Mouse (Mus musculus) hindbrain, embryonic 14.5 days (tissue): ENCODE data around the gene Wwp2. TPM values are rescaled to one million over a fixed set of nuclear protein-coding genes. Genes with fewer than 3 reads are reported as not detected.

Experiments
- ATAC-seq: fragments of 200-750 bp; cut with Nextera tagmentation; 2 replicates; pipeline ENCODE4 v1.8.0; 2017; ENCODE audit warnings: moderate number of reproducible peaks, mild to moderate bottlenecking, moderate TSS enrichment, moderate library complexity; ENCODE audit not compliant: low FRiP score
- DNase-seq: peaks from one replicate; pipeline ENCODE4 v3.0.0-alpha.2; 2015; ENCODE audit warnings: low spot score
- H3K27ac ChIP-seq: fragments of 300-500 bp; sonication (generic); 2 replicates; pipeline ENCODE4 v1.5.1; 2014; ENCODE audit warnings: mild to moderate bottlenecking, moderate library complexity
- H3K27me3 ChIP-seq: fragments of 300-500 bp; sonication (generic); 2 replicates; pipeline ENCODE4 v1.6.1; 2014; ENCODE audit warnings: mild to moderate bottlenecking, low read length, mixed read lengths; ENCODE audit not compliant: control insufficient read depth, insufficient read depth
- H3K36me3 ChIP-seq: fragments of 300-500 bp; sonication (generic); replicated peaks from 2 replicates; pipeline ENCODE4 v1.6.1; 2014; ENCODE audit not compliant: control insufficient read depth, insufficient read depth
- H3K4me1 ChIP-seq: fragments of 300-500 bp; sonication (generic); replicated peaks from 2 replicates; pipeline ENCODE4 v1.6.1; 2014; ENCODE audit warnings: antibody characterized with exemption, low read length, mixed read lengths; ENCODE audit not compliant: control insufficient read depth, insufficient read depth
- H3K4me2 ChIP-seq: fragments of 300-500 bp; sonication (generic); replicated peaks from 2 replicates; pipeline ENCODE4 v1.6.1; 2014; ENCODE audit warnings: mild to moderate bottlenecking, moderate library complexity
- H3K4me3 ChIP-seq: fragments of 300-500 bp; sonication (generic); replicated peaks from 2 replicates; pipeline ENCODE4 v1.5.1; 2014; ENCODE audit warnings: mild to moderate bottlenecking, low read length
- H3K9ac ChIP-seq: fragments of 300-500 bp; sonication (generic); 2 replicates; pipeline ENCODE4 v1.6.1; 2014
- H3K9me3 ChIP-seq: fragments of 300-500 bp; sonication (generic); 2 replicates; pipeline ENCODE4 v1.6.1; 2016; ENCODE audit warnings: low read length; ENCODE audit not compliant: control insufficient read depth
- WGBS: fragments of 180-500 bp; shearing (Covaris S2); extraction: QIAGEN DNeasy Blood & Tissue Kit; methylation state at CpG from one replicate; pipeline ENCODE4 v1.1.7; 2014; 5-methylcytosine and 5-hydroxymethylcytosine counted together
- polyA plus RNA-seq: library from polyadenylated mRNA; unstranded; fragments of >200 nt; fragmentation: Nextera tagmentation; extraction: Ambion mirVana; gene quantifications from 2 replicates; pipeline ENCODE4 v1.2.1, GENCODE M21; 2014

The Wwp2 gene
- polyA plus RNA-seq, 1 experiment from 2014 or later, result 37.5 TPM

- WGBS, result 89% methylated on average over 7 of the region's 7 CpGs
- no peak for DNase-seq
- Histone ChIP-seq H3K27ac (no peak overlapping the region), H3K36me3 (no peaks in the 10 kb centered on the region), H3K4me1 (no peaks in the 10 kb centered on the region), H3K9me3 (no peaks in the 10 kb centered on the region), H3K4me3 (no peak overlapping the region), H3K4me2 (no peak overlapping the region), H3K27me3 (no peaks in the 10 kb centered on the region), H3K9ac (no peak overlapping the region)
- no peak for ATAC-seq
Observed at GRCm38 (mm10) chr8:107571486-107572135, 135.4 kb downstream of the Wwp2 start.

- Histone ChIP-seq H3K9me3 (no peaks in the 10 kb centered on the region), H3K36me3 (no peaks in the 10 kb centered on the region), H3K27ac (no peak overlapping the region), H3K27me3 (no peaks in the 10 kb centered on the region), H3K4me2 (no peak overlapping the region), H3K4me3 (no peak overlapping the region), H3K4me1 (no peaks in the 10 kb centered on the region), H3K9ac (no peak overlapping the region)
- ATAC-seq (0 out of 2 replicates have a peak, but pooled peaks have one; percentile 57), DNase-seq (peak; percentile 39)
- 62% methylated on average over 4 of the region's 4 CpGs for WGBS
Observed at GRCm38 (mm10) chr8:107572497-107572896, 136.3 kb downstream of the Wwp2 start.

GRCm38 (mm10) chr8:107574771-107575170 lies 138.6 kb downstream of the Wwp2 start:
- H3K27ac ChIP-seq, result no peak overlapping the region
- H3K9ac ChIP-seq, result no peak overlapping the region
- no peak overlapping the region for H3K4me2 ChIP-seq
- no peak for ATAC-seq
- peaks cover 19% of the 10 kb centered on the region for H3K36me3 ChIP-seq
- H3K4me3 ChIP-seq, result no peak overlapping the region
- H3K4me1 ChIP-seq, result no peaks in the 10 kb centered on the region
- H3K9me3 ChIP-seq, result no peaks in the 10 kb centered on the region
- no peaks in the 10 kb centered on the region for H3K27me3 ChIP-seq
- DNase-seq, result no peak
- WGBS, result 91% methylated on average over 3 of the region's 3 CpGs

- Histone ChIP-seq H3K9ac (peak overlapping the region; percentile 37; the same call in 1 of the 2 replicates), H3K36me3 (peaks cover 39% of the 10 kb centered on the region), H3K4me1 (no peaks in the 10 kb centered on the region), H3K4me2 (peak overlapping the region; percentile 28), H3K9me3 (no peaks in the 10 kb centered on the region), H3K4me3 (0 out of 2 replicates have a peak overlapping the region, but pooled peaks have one; percentile 0), H3K27ac (peak overlapping the region; percentile 16; the same call in 1 of the 2 replicates), H3K27me3 (no peaks in the 10 kb centered on the region)
- ATAC-seq (peak; percentile 79), DNase-seq (peak; percentile 94)
- WGBS, result 7% methylated on average over 10 of the region's 10 CpGs
Observed at GRCm38 (mm10) chr8:107576702-107577101, 140.5 kb downstream of the Wwp2 start.

- DNase-seq (no peak), ATAC-seq (no peak)
- 89% methylated on average over 4 of the region's 4 CpGs for WGBS
- Histone ChIP-seq H3K36me3 (peaks cover 48% of the 10 kb centered on the region), H3K27ac (no peak overlapping the region), H3K4me2 (no peak overlapping the region), H3K9me3 (no peaks in the 10 kb centered on the region), H3K9ac (no peak overlapping the region), H3K4me3 (no peak overlapping the region), H3K4me1 (no peaks in the 10 kb centered on the region), H3K27me3 (no peaks in the 10 kb centered on the region)
Observed at GRCm38 (mm10) chr8:107577640-107578039, 141.5 kb downstream of the Wwp2 start.

- Histone ChIP-seq H3K36me3 (peaks cover 53% of the 10 kb centered on the region), H3K27ac (no peak overlapping the region), H3K4me3 (no peak overlapping the region), H3K9me3 (no peaks in the 10 kb centered on the region), H3K4me2 (no peak overlapping the region), H3K4me1 (no peaks in the 10 kb centered on the region), H3K27me3 (no peaks in the 10 kb centered on the region), H3K9ac (no peak overlapping the region)
- WGBS, result 90% methylated on average over 8 of the region's 8 CpGs
- ATAC-seq (no peak), DNase-seq (no peak)
Observed at GRCm38 (mm10) chr8:107578132-107578531, 142.0 kb downstream of the Wwp2 start.

GRCm38 (mm10) chr8:107578541-107578940 lies 142.4 kb downstream of the Wwp2 start:
- Histone ChIP-seq H3K36me3 (peaks cover 57% of the 10 kb centered on the region), H3K4me3 (no peak overlapping the region), H3K27me3 (no peaks in the 10 kb centered on the region), H3K9me3 (no peaks in the 10 kb centered on the region), H3K9ac (no peak overlapping the region), H3K27ac (no peak overlapping the region), H3K4me2 (no peak overlapping the region), H3K4me1 (no peaks in the 10 kb centered on the region)
- WGBS, result 85% methylated on average over 8 of the region's 8 CpGs
- no peak for ATAC-seq
- DNase-seq, result no peak

GRCm38 (mm10) chr8:107580879-107581278 lies 144.7 kb downstream of the Wwp2 start:
- Histone ChIP-seq H3K4me3 (no peak overlapping the region), H3K9ac (no peak overlapping the region), H3K27me3 (no peaks in the 10 kb centered on the region), H3K27ac (no peak overlapping the region), H3K36me3 (peaks cover 81% of the 10 kb centered on the region), H3K4me1 (no peaks in the 10 kb centered on the region), H3K9me3 (no peaks in the 10 kb centered on the region), H3K4me2 (no peak overlapping the region)
- no peak for ATAC-seq
- 96% methylated on average over 13 of the region's 13 CpGs for WGBS
- no peak for DNase-seq

GRCm38 (mm10) chr8:107581536-107581935 lies 145.4 kb downstream of the Wwp2 start:
- Histone ChIP-seq H3K4me2 (no peak overlapping the region), H3K9me3 (no peaks in the 10 kb centered on the region), H3K36me3 (peaks cover 84% of the 10 kb centered on the region), H3K27ac (no peak overlapping the region), H3K27me3 (no peaks in the 10 kb centered on the region), H3K9ac (no peak overlapping the region), H3K4me1 (no peaks in the 10 kb centered on the region), H3K4me3 (no peak overlapping the region)
- no peak for DNase-seq
- WGBS, result 96% methylated on average over 4 of the region's 4 CpGs
- no peak for ATAC-seq
